24 mouse cellular contexts compared by ENCODE assay signal in the genomic region with DNA sequence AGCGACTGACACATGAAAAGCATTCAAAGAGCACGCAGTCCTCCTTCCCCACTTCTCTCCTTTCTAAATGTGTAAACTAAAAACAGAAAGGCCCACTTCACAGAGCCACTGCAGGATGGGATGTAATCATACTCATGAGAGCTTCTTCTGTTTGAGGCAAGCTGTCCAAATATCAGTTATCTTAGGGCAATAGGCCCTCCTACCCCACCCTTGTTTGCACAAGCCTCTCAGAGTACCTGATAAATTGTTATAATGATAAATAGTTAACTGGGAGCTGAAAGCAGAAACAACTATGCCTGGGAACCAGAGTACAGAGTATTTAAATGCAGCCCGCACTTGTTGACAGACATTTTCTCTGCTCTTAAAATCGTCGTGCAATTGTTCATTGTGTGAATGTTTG.
DNase-seq lines count a peak whose midpoint lies in the region; ATAC-seq and TF ChIP-seq lines count a peak whose summit lies in the region.
"Had no signal": no experiment of that assay in that cellular context is flagged by ENCODE, and none has a peak within 500 bp of the region (broad histone marks: within the 10 kb centered on the region; RNA-seq: fewer than 3 reads in every experiment).

No protein-coding gene starts in this region.

- DNase-seq in heart, embryonic 10.5 days (ENCODE audit: low spot score), result peak; percentile 30
- no peak for DNase-seq in stomach, postnatal 0 days (ENCODE audit: low spot score)
- DNase-seq in left cerebral cortex, adult 18-20 months (ENCODE audit: low spot score in 2 of 2), result no peak
- DNase-seq: adrenal gland, adult 8-10 months; adrenal gland, postnatal 14 days; adrenal gland, postnatal 36 days; B cell, adult 2 months; cerebellum, adult 11-12 months; cerebellum, adult 2 months; cerebellum, adult 9-10 months; cerebellum, postnatal 10 days; cerebellum, postnatal 25 days had no signal

- WGBS in heart, embryonic 10.5 days, result 68% methylated on average over 5 of the region's 5 CpGs
- WGBS in heart, embryonic 11.5 days (ENCODE audit: insufficient replicate concordance), result 58% methylated on average over 5 of the region's 5 CpGs
- WGBS in stomach, embryonic 14.5 days, result 41% methylated on average over 5 of the region's 5 CpGs
- WGBS in stomach, postnatal 0 days, result 35% methylated on average over 5 of the region's 5 CpGs
- WGBS in small intestine, adult 2 months, result 19% methylated on average over 5 of the region's 5 CpGs

- no peaks in the 10 kb centered on the region for H3K27me3 ChIP-seq in heart, embryonic 10.5 days (ENCODE audit: insufficient read depth, poor library complexity, severe bottlenecking)
- H3K27me3 ChIP-seq in heart, embryonic 11.5 days (ENCODE audit: control insufficient read depth, insufficient read depth, low read length), result no peaks in the 10 kb centered on the region
- H3K27me3 ChIP-seq in stomach, embryonic 14.5 days (ENCODE audit: control insufficient read depth, insufficient read depth, low read length), result no peaks in the 10 kb centered on the region
- no peaks in the 10 kb centered on the region for H3K27me3 ChIP-seq in stomach, postnatal 0 days (ENCODE audit: control insufficient read depth, insufficient read depth, low read length)
- no peaks in the 10 kb centered on the region for H3K27me3 ChIP-seq in small intestine, adult 2 months (ENCODE audit: control insufficient read depth, insufficient read depth, low read length)
- H3K27me3 ChIP-seq: CH12.LX; embryonic facial prominence, embryonic 12.5 days; forebrain, embryonic 13.5 days; forebrain, embryonic 15.5 days; Patski had no signal

- no peak for TF ChIP-seq CTCF in stomach, postnatal 0 days (IDR thresholded peaks at IDR 0.05; ENCODE audit: low read depth)
- TF ChIP-seq CTCF in small intestine, adult 2 months (IDR thresholded peaks at IDR 0.05; ENCODE audit: extremely low read depth, insufficient read length, insufficient replicate concordance, low read depth, low read length), result no peak

- H3K36me3 ChIP-seq in heart, embryonic 10.5 days, result no peaks in the 10 kb centered on the region
- no peaks in the 10 kb centered on the region for H3K36me3 ChIP-seq in heart, embryonic 11.5 days (ENCODE audit: control insufficient read depth, insufficient read depth, low read length)
- no peaks in the 10 kb centered on the region for H3K36me3 ChIP-seq in stomach, embryonic 14.5 days (ENCODE audit: control insufficient read depth, insufficient read depth, low read length)
- no peaks in the 10 kb centered on the region for H3K36me3 ChIP-seq in stomach, postnatal 0 days (ENCODE audit: control insufficient read depth, insufficient read depth, low read length)
- no peaks in the 10 kb centered on the region for H3K36me3 ChIP-seq in small intestine, adult 2 months (ENCODE audit: control insufficient read depth, insufficient read depth, low read length)
- H3K36me3 ChIP-seq: embryonic facial prominence, embryonic 10.5 days; embryonic facial prominence, embryonic 12.5 days; forebrain, embryonic 15.5 days; G1E had no signal

- H3K9me3 ChIP-seq in heart, embryonic 10.5 days, result no peaks in the 10 kb centered on the region
- H3K9me3 ChIP-seq in heart, embryonic 11.5 days (replicated peaks; ENCODE audit: control insufficient read depth, low read length), result no peaks in the 10 kb centered on the region; the same call in 1 of the 2 replicates
- peaks cover 6% of the 10 kb centered on the region; the same call in 1 of the 2 replicates for H3K9me3 ChIP-seq in stomach, embryonic 14.5 days (ENCODE audit: control insufficient read depth, low read depth, low read length)
- H3K9me3 ChIP-seq in stomach, postnatal 0 days (ENCODE audit: control insufficient read depth, low read length), result no peaks in the 10 kb centered on the region
- H3K9me3 ChIP-seq: embryonic facial prominence, embryonic 10.5 days; forebrain, embryonic 15.5 days; G1E had no signal

- no peak for ATAC-seq in heart, embryonic 11.5 days (replicated peaks; ENCODE audit: insufficient number of reproducible peaks, low FRiP score, low TSS enrichment)
- 0 out of 2 replicates have a peak, but pooled peaks have one; percentile 49 for ATAC-seq in stomach, embryonic 14.5 days (ENCODE audit: insufficient number of reproducible peaks, insufficient read depth, low FRiP score, low read depth)
- no peak for ATAC-seq in stomach, postnatal 0 days (ENCODE audit: low FRiP score, low TSS enrichment)
- ATAC-seq: activated CD4-positive, CD25-positive, alpha-beta regulatory T cell, adult 4 months; CD4-positive, CD25-positive, alpha-beta regulatory T cell, adult 4 months; forebrain, embryonic 13.5 days; forebrain, embryonic 15.5 days; Patski had no signal

- TF ChIP-seq EP300 in stomach, postnatal 0 days (optimal IDR thresholded peaks at IDR 0.05), result no peak

- H3K9ac ChIP-seq in heart, embryonic 11.5 days (ENCODE audit: low read depth, low read length), result no peak overlapping the region
- no peak overlapping the region for H3K9ac ChIP-seq in stomach, embryonic 14.5 days (replicated peaks; ENCODE audit: low read depth, low read length)
- H3K9ac ChIP-seq in stomach, postnatal 0 days (ENCODE audit: low read length), result no peak overlapping the region
- H3K9ac ChIP-seq: embryonic facial prominence, embryonic 12.5 days; forebrain, embryonic 13.5 days; forebrain, embryonic 15.5 days had no signal

- no peak for TF ChIP-seq POLR2A in small intestine, adult 2 months (IDR thresholded peaks at IDR 0.05; ENCODE audit: low read depth, low read length)

- no peaks in the 10 kb centered on the region for H3K4me1 ChIP-seq in heart, embryonic 10.5 days
- H3K4me1 ChIP-seq in heart, embryonic 11.5 days (ENCODE audit: control insufficient read depth, insufficient read depth, low read length), result no peaks in the 10 kb centered on the region
- no peaks in the 10 kb centered on the region; the same call in 1 of the 2 replicates for H3K4me1 ChIP-seq in stomach, embryonic 14.5 days (ENCODE audit: control insufficient read depth, insufficient read depth, low read length)
- H3K4me1 ChIP-seq in stomach, postnatal 0 days (replicated peaks; ENCODE audit: control insufficient read depth, insufficient read depth), result no peaks in the 10 kb centered on the region
- peaks cover 9% of the 10 kb centered on the region; the same call in 1 of the 2 replicates for H3K4me1 ChIP-seq in small intestine, adult 2 months (ENCODE audit: control insufficient read depth, insufficient read depth, insufficient read length, low read length)
- H3K4me1 ChIP-seq: embryonic facial prominence, embryonic 10.5 days; embryonic facial prominence, embryonic 12.5 days; forebrain, embryonic 13.5 days; forebrain, embryonic 15.5 days had no signal

- no peak overlapping the region for H3K4me3 ChIP-seq in heart, embryonic 10.5 days
- H3K4me3 ChIP-seq in heart, embryonic 11.5 days (ENCODE audit: low read depth, low read length), result no peak overlapping the region
- no peak overlapping the region for H3K4me3 ChIP-seq in stomach, embryonic 14.5 days (ENCODE audit: low read depth, low read length)
- no peak overlapping the region for H3K4me3 ChIP-seq in stomach, postnatal 0 days (ENCODE audit: low read depth, low read length)
- no peak overlapping the region for H3K4me3 ChIP-seq in small intestine, adult 2 months (ENCODE audit: low read depth, low read length)
- H3K4me3 ChIP-seq: embryonic facial prominence, embryonic 10.5 days; embryonic facial prominence, embryonic 12.5 days; forebrain, embryonic 13.5 days; forebrain, embryonic 15.5 days had no signal

- no peak overlapping the region for H3K27ac ChIP-seq in heart, embryonic 10.5 days
- H3K27ac ChIP-seq in heart, embryonic 11.5 days (ENCODE audit: low read depth, low read length), result no peak overlapping the region
- H3K27ac ChIP-seq in stomach, embryonic 14.5 days (ENCODE audit: low read length), result no peak overlapping the region
- no peak overlapping the region for H3K27ac ChIP-seq in stomach, postnatal 0 days (replicated peaks)
- H3K27ac ChIP-seq in small intestine, adult 2 months (ENCODE audit: insufficient read depth, low read depth, low read length), result 0 out of 2 replicates have a peak overlapping the region, but pooled peaks have one; percentile 22
- H3K27ac ChIP-seq: embryonic facial prominence, embryonic 10.5 days; embryonic facial prominence, embryonic 12.5 days; forebrain, embryonic 13.5 days; forebrain, embryonic 15.5 days had no signal

- H3K4me2 ChIP-seq in heart, embryonic 11.5 days, result no peak overlapping the region
- H3K4me2 ChIP-seq in stomach, embryonic 14.5 days (replicated peaks; ENCODE audit: low read depth, low read length), result no peak overlapping the region
- H3K4me2 ChIP-seq in stomach, postnatal 0 days (replicated peaks; ENCODE audit: low read depth), result no peak overlapping the region
- H3K4me2 ChIP-seq: embryonic facial prominence, embryonic 12.5 days; forebrain, embryonic 13.5 days; forebrain, embryonic 15.5 days had no signal
